Mouse (Mus musculus): ENCODE data around the gene Tmem176b.

GRCm38 (mm10) chr6:48835241-48835640, 6.1 kb downstream of the Tmem176b start:
- TF ChIP-seq GATA1 (IDR thresholded peaks at IDR 0.05; ENCODE audit: borderline replicate concordance, low read length) = no peak
- no peak for TF ChIP-seq FLI1 (IDR thresholded peaks at IDR 0.05; ENCODE audit: low read length)

Measured in megakaryocyte, embryonic 14.5 days (primary cell).